Mouse (Mus musculus): ENCODE results near the gene Zbtb20. TPM values are rescaled to one million over a fixed set of nuclear protein-coding genes. Genes with fewer than 3 reads are reported as not detected.

Gene Zbtb20
- total and polyA plus RNA-seq, 2 experiments from 2014 or later: 25.2 to 38.0 TPM

DNA sequence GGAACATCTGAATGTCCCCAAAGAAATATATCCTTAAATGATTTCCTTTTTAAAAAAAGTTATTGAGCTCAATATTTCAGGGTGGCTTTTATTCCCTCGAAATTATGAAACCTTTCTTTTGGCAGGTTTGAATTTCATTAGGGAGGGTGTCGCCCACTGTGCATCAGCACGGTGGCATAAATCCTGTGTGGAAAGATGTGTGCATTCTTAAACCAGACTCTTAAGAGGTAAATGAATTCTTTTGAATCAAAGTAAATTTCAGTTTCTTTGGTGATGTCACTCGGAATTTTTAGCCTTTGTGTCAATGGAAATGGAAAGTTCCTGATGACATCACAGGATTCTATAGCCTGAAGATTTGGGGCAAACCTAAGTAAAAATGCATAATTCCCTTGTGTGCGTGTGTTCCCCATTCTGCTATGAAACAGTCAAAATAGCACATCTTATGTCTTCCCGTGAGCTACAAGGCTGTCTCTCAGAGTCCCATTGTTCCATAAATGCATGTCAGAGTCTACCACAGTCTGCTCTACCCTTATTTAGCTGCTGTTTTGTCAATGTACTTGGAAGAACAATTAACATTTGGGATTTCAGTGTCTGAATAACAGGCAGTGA lies 318.1 kb downstream of the Zbtb20 start:
- Histone ChIP-seq H3K4me3 (ENCODE audit: low read depth, low read length) (no peak overlapping the region), H3K4me2 (ENCODE audit: low read depth, low read length, poor library complexity, severe bottlenecking) (0 out of 2 replicates have a peak overlapping the region, but pooled peaks have one; percentile 15), H3K27ac (ENCODE audit: low read depth, low read length) (peak overlapping the region; percentile 48), H3K36me3 (ENCODE audit: insufficient read depth, low read length) (no peaks in the 10 kb centered on the region), H3K4me1 (ENCODE audit: insufficient read depth, low read length) (0 out of 2 replicates have a peak, but pooled peaks cover 3% of the 10 kb centered on the region), H3K27me3 (ENCODE audit: insufficient read depth, low read length) (no peaks in the 10 kb centered on the region), H3K9ac (replicated peaks; ENCODE audit: low read length, poor library complexity, severe bottlenecking) (no peak overlapping the region), H3K9me3 (ENCODE audit: low read length) (no peaks in the 10 kb centered on the region)
- 38% methylated on average over 6 of the region's 6 CpGs for WGBS
- DNase-seq (ENCODE audit: low spot score): no peak
- ATAC-seq (ENCODE audit: low FRiP score): no peak
- TF ChIP-seq CTCF (IDR thresholded peaks at IDR 0.05): no peak

DNA sequence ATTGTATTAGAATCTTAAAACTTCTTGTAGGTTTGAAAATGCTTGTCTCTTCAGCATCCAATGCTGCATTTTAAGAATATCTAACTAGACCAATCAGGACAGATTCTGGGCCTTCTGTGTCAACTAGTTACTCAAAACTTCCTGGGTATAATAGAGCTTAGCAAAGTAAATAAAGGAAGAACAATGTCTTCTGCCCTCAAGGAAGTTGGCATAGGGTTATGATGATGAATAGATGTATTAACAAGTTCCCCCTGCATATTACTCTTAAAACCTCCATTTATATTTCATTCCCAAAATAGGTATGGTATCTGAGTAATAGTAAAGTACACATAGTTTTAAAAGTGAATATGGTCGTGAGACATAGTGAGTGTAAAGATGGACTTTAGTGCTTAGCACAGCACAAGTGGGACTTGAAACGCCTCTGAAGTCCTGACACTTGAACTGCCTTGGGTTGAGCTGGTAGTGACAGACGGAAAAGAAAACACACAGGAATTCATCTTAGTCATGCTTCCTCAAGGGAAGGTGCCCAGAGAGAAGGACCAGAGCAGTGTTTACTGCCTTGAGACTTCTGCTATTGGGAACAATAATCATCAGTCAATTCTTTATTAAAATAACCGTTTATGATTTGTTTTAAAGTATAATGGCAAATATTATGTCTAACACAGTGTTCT lies 341.8 kb downstream of the Zbtb20 start:
- Histone ChIP-seq H3K9ac (replicated peaks; ENCODE audit: low read length, poor library complexity, severe bottlenecking) (no peak overlapping the region), H3K9me3 (ENCODE audit: low read length) (no peaks in the 10 kb centered on the region), H3K27me3 (ENCODE audit: insufficient read depth, low read length) (no peaks in the 10 kb centered on the region), H3K27ac (ENCODE audit: low read depth, low read length) (no peak overlapping the region), H3K36me3 (ENCODE audit: insufficient read depth, low read length) (no peaks in the 10 kb centered on the region), H3K4me3 (ENCODE audit: low read depth, low read length) (no peak overlapping the region), H3K4me2 (ENCODE audit: low read depth, low read length, poor library complexity, severe bottlenecking) (no peak overlapping the region), H3K4me1 (ENCODE audit: insufficient read depth, low read length) (no peaks in the 10 kb centered on the region)
- ATAC-seq (ENCODE audit: low FRiP score) (no peak), DNase-seq (ENCODE audit: low spot score) (no peak)
- TF ChIP-seq CTCF (IDR thresholded peaks at IDR 0.05): no peak
- 80% methylated on average over 4 of the region's 4 CpGs for WGBS

DNA sequence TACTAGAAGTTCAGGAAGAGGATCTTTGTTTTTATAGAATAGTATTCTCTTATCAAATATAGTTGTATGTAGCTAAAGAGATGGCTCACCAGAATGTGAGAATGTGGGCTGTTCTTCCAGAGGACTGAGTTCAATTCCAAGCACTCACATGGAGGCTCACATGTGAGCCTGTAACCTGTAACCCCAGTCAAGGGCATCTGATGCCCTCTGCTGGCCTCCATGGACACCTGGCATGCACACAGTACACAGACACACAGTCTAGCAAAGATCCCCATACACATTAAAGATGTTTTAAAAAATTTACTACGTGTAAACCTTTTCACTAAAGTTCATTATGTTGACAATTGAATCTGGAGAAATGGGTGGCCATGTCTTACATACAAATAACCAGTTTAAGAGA lies 343.7 kb downstream of the Zbtb20 start:
- no peak for ATAC-seq (ENCODE audit: low FRiP score)
- Histone ChIP-seq H3K27ac (ENCODE audit: low read depth, low read length) (no peak overlapping the region), H3K27me3 (ENCODE audit: insufficient read depth, low read length) (no peaks in the 10 kb centered on the region), H3K36me3 (ENCODE audit: insufficient read depth, low read length) (no peaks in the 10 kb centered on the region), H3K4me2 (ENCODE audit: low read depth, low read length, poor library complexity, severe bottlenecking) (no peak overlapping the region), H3K9ac (replicated peaks; ENCODE audit: low read length, poor library complexity, severe bottlenecking) (no peak overlapping the region), H3K4me3 (ENCODE audit: low read depth, low read length) (no peak overlapping the region), H3K9me3 (ENCODE audit: low read length) (no peaks in the 10 kb centered on the region), H3K4me1 (ENCODE audit: insufficient read depth, low read length) (no peaks in the 10 kb centered on the region)
- no peak for DNase-seq (ENCODE audit: low spot score)
- no peak for TF ChIP-seq CTCF (IDR thresholded peaks at IDR 0.05)
- WGBS: 95% methylated on average over 1 of the region's 1 CpGs

DNA sequence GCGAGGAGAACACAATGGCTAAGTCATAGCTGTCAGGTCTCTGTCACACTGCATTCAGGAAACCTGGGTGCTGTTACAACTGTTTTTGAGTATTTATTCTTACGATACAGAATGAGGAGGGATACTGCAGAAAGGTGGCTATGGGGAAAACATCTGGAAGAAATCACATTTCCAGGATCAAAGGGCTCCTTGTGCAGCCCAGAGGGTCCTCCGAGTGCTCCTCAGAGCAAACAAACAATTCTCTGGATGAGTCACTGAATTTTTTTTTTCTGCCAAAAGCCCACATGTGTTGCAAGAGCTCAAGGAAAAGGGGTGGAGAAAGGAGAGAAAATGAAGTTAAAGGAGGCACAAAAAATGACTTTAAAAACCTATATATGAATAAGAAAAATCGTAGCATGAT lies 345.6 kb downstream of the Zbtb20 start:
- Histone ChIP-seq H3K4me2 (ENCODE audit: low read depth, low read length, poor library complexity, severe bottlenecking) (no peak overlapping the region), H3K9ac (replicated peaks; ENCODE audit: low read length, poor library complexity, severe bottlenecking) (no peak overlapping the region), H3K27ac (ENCODE audit: low read depth, low read length) (no peak overlapping the region), H3K27me3 (ENCODE audit: insufficient read depth, low read length) (no peaks in the 10 kb centered on the region), H3K36me3 (ENCODE audit: insufficient read depth, low read length) (no peaks in the 10 kb centered on the region), H3K4me1 (ENCODE audit: insufficient read depth, low read length) (no peaks in the 10 kb centered on the region), H3K4me3 (ENCODE audit: low read depth, low read length) (no peak overlapping the region), H3K9me3 (ENCODE audit: low read length) (no peaks in the 10 kb centered on the region)
- 56% methylated on average over 4 of the region's 4 CpGs for WGBS
- DNase-seq (ENCODE audit: low spot score): peak; percentile 8
- ATAC-seq (ENCODE audit: low FRiP score): no peak
- no peak for TF ChIP-seq CTCF (IDR thresholded peaks at IDR 0.05)

DNA sequence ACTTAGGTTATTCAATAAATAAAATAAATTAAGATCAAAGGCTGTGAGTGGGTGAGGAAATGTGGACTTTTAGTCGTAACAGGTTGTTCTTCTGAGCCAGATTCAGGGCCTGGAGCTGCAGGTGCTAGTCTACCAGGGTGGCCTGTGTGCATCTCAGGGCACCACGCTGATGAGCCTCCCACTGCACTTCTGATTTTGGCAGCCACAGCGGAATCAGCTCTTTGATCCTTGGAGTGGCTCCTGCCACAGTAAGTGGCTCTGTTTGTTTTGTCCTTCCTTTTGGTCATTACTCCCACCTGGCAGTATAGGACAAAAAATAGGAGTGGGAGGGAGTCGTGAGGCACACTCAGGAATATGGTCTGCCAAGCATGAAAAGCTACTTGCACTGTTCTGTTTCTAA lies 354.6 kb downstream of the Zbtb20 start:
- H3K9me3 ChIP-seq (ENCODE audit: low read length): no peaks in the 10 kb centered on the region
- no peak for TF ChIP-seq CTCF (IDR thresholded peaks at IDR 0.05)
- H3K4me3 ChIP-seq (ENCODE audit: low read depth, low read length): no peak overlapping the region
- H3K4me1 ChIP-seq (ENCODE audit: insufficient read depth, low read length): no peaks in the 10 kb centered on the region
- 54% methylated on average over 4 of the region's 4 CpGs for WGBS
- no peak for DNase-seq (ENCODE audit: low spot score)
- H3K27ac ChIP-seq (ENCODE audit: low read depth, low read length): no peak overlapping the region
- ATAC-seq (ENCODE audit: low FRiP score): no peak
- no peak overlapping the region for H3K4me2 ChIP-seq (ENCODE audit: low read depth, low read length, poor library complexity, severe bottlenecking)
- no peaks in the 10 kb centered on the region for H3K27me3 ChIP-seq (ENCODE audit: insufficient read depth, low read length)
- H3K9ac ChIP-seq (replicated peaks; ENCODE audit: low read length, poor library complexity, severe bottlenecking): no peak overlapping the region
- no peaks in the 10 kb centered on the region for H3K36me3 ChIP-seq (ENCODE audit: insufficient read depth, low read length)

- Histone ChIP-seq H3K36me3 (ENCODE audit: insufficient read depth, low read length) (no peaks in the 10 kb centered on the region), H3K9me3 (ENCODE audit: low read length) (no peaks in the 10 kb centered on the region), H3K4me3 (ENCODE audit: low read depth, low read length) (no peak overlapping the region), H3K27me3 (ENCODE audit: insufficient read depth, low read length) (no peaks in the 10 kb centered on the region), H3K9ac (replicated peaks; ENCODE audit: low read length, poor library complexity, severe bottlenecking) (no peak overlapping the region), H3K4me2 (ENCODE audit: low read depth, low read length, poor library complexity, severe bottlenecking) (no peak overlapping the region), H3K4me1 (ENCODE audit: insufficient read depth, low read length) (no peaks in the 10 kb centered on the region), H3K27ac (ENCODE audit: low read depth, low read length) (no peak overlapping the region)
- TF ChIP-seq CTCF (IDR thresholded peaks at IDR 0.05): no peak
- no peak for ATAC-seq (ENCODE audit: low FRiP score)
- DNase-seq (ENCODE audit: low spot score): no peak
These were observed 358.6 kb downstream of the Zbtb20 start for GRCm38 (mm10) chr16:43234249-43234648.
